Mouse (Mus musculus) stomach, embryonic 15.5 days (tissue): ENCODE measurements at regions not wholly inside any gene's neighbourhood (a gene's known extent, or its start where the extent isn't known, plus 50 kb on each side); places are given as distances from the start of the nearest gene placed in this dataset.

Experiments used
- ATAC-seq: fragments of 200-750 bp; cut with Nextera tagmentation; 2 replicates; pipeline ENCODE4 v1.8.0; 2017; ENCODE audit warnings: low read depth, moderate number of reproducible peaks, moderate TSS enrichment; ENCODE audit not compliant: insufficient read depth, low FRiP score
- H3K27ac ChIP-seq: fragments of 300-500 bp; sonication (generic); 2 replicates; pipeline ENCODE4 v1.5.1; 2015; ENCODE audit warnings: mild to moderate bottlenecking, inconsistent platforms
- H3K27me3 ChIP-seq: fragments of 300-500 bp; sonication (generic); replicated peaks from 2 replicates; pipeline ENCODE4 v1.6.1; 2015; ENCODE audit warnings: inconsistent platforms
- H3K36me3 ChIP-seq: fragments of 300-500 bp; sonication (generic); 2 replicates; pipeline ENCODE4 v1.6.1; 2015; ENCODE audit warnings: inconsistent platforms
- H3K4me1 ChIP-seq: fragments of 300-500 bp; sonication (generic); 2 replicates; pipeline ENCODE4 v1.6.1; 2015; ENCODE audit warnings: inconsistent platforms
- H3K4me2 ChIP-seq: fragments of 300-500 bp; sonication (generic); 2 replicates; pipeline ENCODE4 v1.6.1; 2015; ENCODE audit warnings: mild to moderate bottlenecking, inconsistent platforms
- H3K4me3 ChIP-seq: fragments of 300-500 bp; sonication (generic); replicated peaks from 2 replicates; pipeline ENCODE4 v1.5.1; 2015; ENCODE audit warnings: inconsistent platforms
- H3K9ac ChIP-seq: fragments of 300-500 bp; sonication (generic); 2 replicates; pipeline ENCODE4 v1.6.1; 2015; ENCODE audit warnings: inconsistent platforms
- H3K9me3 ChIP-seq: fragments of 300-500 bp; sonication (generic); 2 replicates; pipeline ENCODE4 v1.6.1; 2016; ENCODE audit warnings: inconsistent platforms
- WGBS: fragments of 180-500 bp; shearing (Covaris S2); methylation state at CpG from one replicate; pipeline ENCODE4 v1.1.7; 2015; 5-methylcytosine and 5-hydroxymethylcytosine counted together

DNA sequence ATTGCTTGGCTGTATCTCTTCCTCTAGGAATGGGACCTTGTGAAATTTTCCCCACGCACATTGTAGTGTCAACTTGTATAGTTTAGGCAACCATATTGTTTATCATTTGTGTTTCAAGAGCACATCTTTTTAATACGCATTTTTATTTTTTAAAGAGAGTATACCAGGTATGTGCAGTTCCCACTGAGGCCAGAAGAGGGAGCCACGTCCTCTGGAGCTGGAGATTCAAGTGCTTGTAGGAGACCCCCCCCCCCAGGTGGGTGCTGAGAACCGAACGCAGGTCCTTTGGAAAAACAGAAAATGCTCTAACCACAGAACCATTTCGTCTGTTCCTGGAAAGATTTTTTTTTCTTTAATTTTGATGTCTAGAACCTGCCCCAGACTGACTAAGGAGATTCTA, 161.5 kb downstream of the Dad1 start:
- no peak overlapping the region for H3K4me2 ChIP-seq
- no peak overlapping the region for H3K4me3 ChIP-seq
- no peak overlapping the region for H3K27ac ChIP-seq
- 83% methylated on average over 6 of the region's 6 CpGs for WGBS
- H3K9ac ChIP-seq = no peak overlapping the region
- 0 out of 2 replicates have a peak, but pooled peaks cover 3% of the 10 kb centered on the region for H3K4me1 ChIP-seq
- ATAC-seq = no peak
- H3K36me3 ChIP-seq = no peaks in the 10 kb centered on the region
- no peaks in the 10 kb centered on the region for H3K9me3 ChIP-seq
- H3K27me3 ChIP-seq = no peaks in the 10 kb centered on the region

DNA sequence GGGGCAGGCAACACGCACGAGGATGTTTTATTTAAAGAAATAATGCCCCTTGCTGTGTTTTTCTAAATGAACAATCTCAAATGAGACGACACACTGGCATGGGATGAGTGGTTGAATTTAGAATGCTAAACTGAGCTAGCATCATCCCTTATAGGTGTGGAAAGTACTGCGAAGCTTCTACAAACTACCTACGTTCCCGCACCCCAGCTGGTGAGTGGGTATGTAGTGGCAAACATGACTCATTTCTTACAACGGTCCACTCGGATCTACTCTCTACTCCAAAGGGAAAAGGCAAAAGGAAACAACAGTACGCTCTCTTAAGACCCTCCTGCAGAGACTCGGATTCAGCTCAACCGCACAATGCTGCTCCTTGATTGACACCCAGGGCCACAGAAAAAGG, 167.2 kb downstream of the Dad1 start:
- no peak for ATAC-seq
- Histone ChIP-seq H3K4me3 (no peak overlapping the region), H3K9ac (no peak overlapping the region), H3K4me2 (no peak overlapping the region), H3K27me3 (no peaks in the 10 kb centered on the region), H3K4me1 (peaks cover 5% of the 10 kb centered on the region; the same call in 1 of the 2 replicates), H3K9me3 (no peaks in the 10 kb centered on the region), H3K36me3 (no peaks in the 10 kb centered on the region), H3K27ac (no peak overlapping the region)
- WGBS = 77% methylated on average over 11 of the region's 11 CpGs

DNA sequence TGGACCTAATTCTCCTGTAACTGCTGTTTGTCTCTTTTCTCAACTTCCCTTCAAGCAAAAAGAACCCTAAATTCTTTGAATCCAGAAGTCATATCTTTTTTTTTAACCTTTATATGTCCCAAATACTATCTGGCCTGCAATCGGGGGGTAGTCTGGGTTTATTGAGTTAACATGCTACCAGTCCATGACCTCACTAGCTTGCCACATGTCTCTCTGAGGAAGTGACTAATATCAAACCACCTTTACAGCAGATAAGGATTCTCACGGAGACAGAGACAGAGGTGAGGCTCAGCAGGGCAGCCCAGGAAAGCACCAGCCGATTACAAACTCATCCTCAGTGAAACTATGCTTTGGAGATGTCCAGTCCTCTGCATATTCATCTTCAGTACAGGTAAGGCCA, 179.2 kb downstream of the Dad1 start:
- WGBS = 66% methylated on average over 3 of the region's 3 CpGs
- Histone ChIP-seq H3K27me3 (no peaks in the 10 kb centered on the region), H3K36me3 (no peaks in the 10 kb centered on the region), H3K4me2 (no peak overlapping the region), H3K9me3 (no peaks in the 10 kb centered on the region), H3K27ac (no peak overlapping the region), H3K9ac (no peak overlapping the region), H3K4me1 (no peaks in the 10 kb centered on the region), H3K4me3 (no peak overlapping the region)
- no peak for ATAC-seq

DNA sequence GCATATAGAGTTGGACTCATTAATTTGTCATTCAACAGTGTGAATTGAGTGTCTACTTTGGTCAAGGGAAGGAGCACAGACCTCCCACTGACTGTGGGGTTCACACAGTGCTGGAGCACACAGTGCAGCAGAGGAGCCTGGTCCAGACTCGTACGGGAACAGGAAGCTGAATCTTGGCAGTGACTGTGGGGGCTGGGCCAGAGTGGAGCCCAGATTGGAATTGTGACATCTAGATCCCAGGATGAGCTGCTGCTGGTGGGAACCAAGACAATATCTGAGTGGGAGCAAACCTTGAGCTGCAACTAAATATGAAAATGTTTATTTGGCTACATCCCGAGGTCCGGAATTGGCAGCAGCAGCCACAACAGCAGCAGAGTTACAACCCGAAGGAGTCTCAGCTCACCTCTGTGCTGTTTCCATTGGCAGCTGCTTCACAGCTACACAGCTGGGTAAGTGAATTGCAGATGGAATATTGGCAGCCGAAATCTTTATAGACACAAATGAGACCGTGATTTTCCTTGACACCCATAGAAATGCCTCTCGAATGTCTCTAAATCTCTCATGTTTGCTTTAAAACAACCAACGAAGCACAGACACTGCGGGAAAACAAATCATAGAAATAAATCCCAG, 181.5 kb downstream of the Dad1 start:
- ATAC-seq = no peak
- H3K9me3 ChIP-seq = no peaks in the 10 kb centered on the region
- no peak overlapping the region for H3K9ac ChIP-seq
- 41% methylated on average over 10 of the region's 10 CpGs for WGBS
- H3K27me3 ChIP-seq = no peaks in the 10 kb centered on the region
- H3K4me1 ChIP-seq = no peaks in the 10 kb centered on the region
- H3K36me3 ChIP-seq = no peaks in the 10 kb centered on the region
- H3K27ac ChIP-seq = no peak overlapping the region
- H3K4me2 ChIP-seq = peak overlapping the region; percentile 10; the same call in 1 of the 2 replicates
- no peak overlapping the region for H3K4me3 ChIP-seq

DNA sequence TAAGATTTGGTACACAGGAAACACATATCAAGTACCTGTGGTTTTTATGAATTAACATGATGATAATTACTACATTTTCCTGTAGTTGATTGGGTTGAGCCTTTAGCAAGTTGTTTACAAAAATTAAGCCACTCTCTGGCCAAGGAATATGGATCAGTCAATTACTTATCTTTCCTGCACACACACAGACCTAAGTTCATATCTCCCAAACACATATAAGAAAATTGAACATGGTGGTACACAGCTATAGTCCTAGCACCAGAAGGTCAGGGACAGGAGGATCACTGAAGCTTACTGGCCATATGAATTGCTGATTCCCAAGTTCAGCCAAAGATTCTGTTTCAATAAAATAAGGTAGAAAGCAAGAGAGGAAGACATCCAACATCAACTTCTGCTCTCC, 183.7 kb downstream of the Dad1 start:
- Histone ChIP-seq H3K4me2 (no peak overlapping the region), H3K27ac (no peak overlapping the region), H3K9ac (no peak overlapping the region), H3K36me3 (no peaks in the 10 kb centered on the region), H3K27me3 (no peaks in the 10 kb centered on the region), H3K4me1 (no peaks in the 10 kb centered on the region), H3K4me3 (no peak overlapping the region), H3K9me3 (no peaks in the 10 kb centered on the region)
- ATAC-seq = no peak

DNA sequence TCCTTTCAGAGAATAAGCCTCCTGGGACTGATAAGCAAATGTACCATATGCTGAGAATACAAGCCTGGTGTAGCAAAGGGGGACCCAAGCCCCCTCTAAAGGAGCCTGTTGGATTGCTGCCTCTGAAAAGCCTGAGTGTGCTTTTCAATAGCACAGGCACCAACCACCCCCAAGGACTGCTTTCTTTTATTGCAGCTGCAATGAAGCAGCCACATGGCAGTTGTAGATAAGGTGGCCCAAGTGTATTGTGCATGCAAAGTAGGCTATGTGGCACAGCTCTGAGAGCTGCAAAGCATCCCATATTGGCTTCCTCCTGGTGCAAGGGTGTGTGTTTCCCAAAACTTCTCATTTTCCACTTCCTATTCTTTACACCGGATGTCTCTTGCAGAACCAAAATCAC, 185.2 kb downstream of the Dad1 start:
- 84% methylated on average over 1 of the region's 1 CpGs for WGBS
- Histone ChIP-seq H3K4me1 (0 out of 2 replicates have a peak, but pooled peaks cover 5% of the 10 kb centered on the region), H3K4me2 (no peak overlapping the region), H3K4me3 (no peak overlapping the region), H3K27ac (no peak overlapping the region), H3K27me3 (no peaks in the 10 kb centered on the region), H3K36me3 (no peaks in the 10 kb centered on the region), H3K9ac (no peak overlapping the region), H3K9me3 (no peaks in the 10 kb centered on the region)
- ATAC-seq = no peak; the same call in 1 of the 2 replicates

DNA sequence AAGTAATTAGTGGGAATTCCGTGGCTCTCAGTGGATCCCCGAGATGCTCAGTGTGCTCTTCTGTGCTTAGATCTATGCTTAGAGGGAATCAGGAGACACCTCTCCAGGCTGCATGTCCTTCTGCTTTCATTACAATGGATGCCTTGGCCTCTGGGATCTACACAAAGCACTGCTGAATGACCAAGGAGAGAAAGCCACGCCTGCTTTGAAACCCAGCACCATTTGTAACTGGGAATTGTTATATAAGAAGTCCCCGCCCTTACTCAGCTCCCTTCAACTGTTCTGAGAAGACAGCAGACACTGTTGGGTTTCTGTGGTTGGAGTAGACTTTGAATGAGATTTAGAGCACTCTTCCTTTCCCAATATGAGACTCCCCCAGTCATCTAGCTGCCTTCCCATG, 188.4 kb downstream of the Dad1 start:
- no peak overlapping the region for H3K27ac ChIP-seq

DNA sequence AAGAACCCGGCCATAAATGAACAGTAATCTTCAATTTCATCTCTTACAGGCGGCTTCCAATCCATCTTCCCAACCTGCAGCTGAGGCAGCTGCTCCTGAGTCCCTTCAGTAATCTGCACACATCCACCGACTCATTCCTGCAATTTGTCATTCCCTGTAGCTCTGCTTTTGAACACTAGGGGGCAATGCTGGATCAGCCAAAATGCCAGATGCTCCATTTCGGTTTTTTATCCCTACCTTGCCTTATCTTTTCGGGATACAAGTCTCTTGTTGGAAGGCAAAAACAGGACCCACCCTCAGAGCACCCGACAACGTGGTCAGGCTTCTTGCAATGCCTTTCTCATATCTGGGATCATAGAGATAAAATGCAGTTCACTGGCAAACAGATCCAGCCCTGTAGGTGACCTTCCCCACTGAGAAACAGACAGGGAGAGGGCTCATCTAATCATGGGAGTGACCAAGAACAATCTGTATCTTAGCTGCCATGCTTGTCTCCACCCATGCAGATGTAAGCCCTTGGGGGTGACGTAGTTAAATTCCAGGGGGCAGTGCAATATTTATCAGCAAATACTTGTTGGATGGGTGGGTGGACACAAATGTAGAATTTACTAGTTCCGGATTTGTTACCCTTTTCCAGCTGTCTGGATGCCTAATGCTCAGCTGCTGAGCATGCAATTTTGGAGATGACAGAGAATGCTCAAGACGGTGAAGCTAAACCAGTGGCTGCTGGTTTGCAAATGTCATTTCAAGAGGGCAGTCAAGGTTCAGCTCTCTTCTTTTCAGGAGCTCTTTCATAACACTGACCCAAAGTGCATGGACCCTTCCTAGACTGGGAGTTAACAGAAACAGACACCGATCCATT, 189.1 kb downstream of the Dad1 start:
- H3K27me3 ChIP-seq = no peaks in the 10 kb centered on the region
- no peak overlapping the region for H3K4me3 ChIP-seq
- peak overlapping the region; percentile 32; the same call in 1 of the 2 replicates for H3K4me2 ChIP-seq
- H3K27ac ChIP-seq = no peak overlapping the region
- ATAC-seq = peak; percentile 50; the same call in 1 of the 2 replicates
- H3K9ac ChIP-seq = no peak overlapping the region
- H3K36me3 ChIP-seq = no peaks in the 10 kb centered on the region
- 13% methylated on average over 11 of the region's 11 CpGs for WGBS
- no peaks in the 10 kb centered on the region for H3K9me3 ChIP-seq
- 0 out of 2 replicates have a peak, but pooled peaks cover 5% of the 10 kb centered on the region for H3K4me1 ChIP-seq

More for the DNA sequence above, 188.4 kb downstream of the Dad1 start:
- ATAC-seq = no peak
- no peaks in the 10 kb centered on the region for H3K9me3 ChIP-seq
- H3K4me2 ChIP-seq = no peak overlapping the region
- no peak overlapping the region for H3K9ac ChIP-seq
- H3K36me3 ChIP-seq = no peaks in the 10 kb centered on the region
- no peak overlapping the region for H3K4me3 ChIP-seq
- 62% methylated on average over 4 of the region's 4 CpGs for WGBS
- no peaks in the 10 kb centered on the region for H3K27me3 ChIP-seq
- 0 out of 2 replicates have a peak, but pooled peaks cover 5% of the 10 kb centered on the region for H3K4me1 ChIP-seq

DNA sequence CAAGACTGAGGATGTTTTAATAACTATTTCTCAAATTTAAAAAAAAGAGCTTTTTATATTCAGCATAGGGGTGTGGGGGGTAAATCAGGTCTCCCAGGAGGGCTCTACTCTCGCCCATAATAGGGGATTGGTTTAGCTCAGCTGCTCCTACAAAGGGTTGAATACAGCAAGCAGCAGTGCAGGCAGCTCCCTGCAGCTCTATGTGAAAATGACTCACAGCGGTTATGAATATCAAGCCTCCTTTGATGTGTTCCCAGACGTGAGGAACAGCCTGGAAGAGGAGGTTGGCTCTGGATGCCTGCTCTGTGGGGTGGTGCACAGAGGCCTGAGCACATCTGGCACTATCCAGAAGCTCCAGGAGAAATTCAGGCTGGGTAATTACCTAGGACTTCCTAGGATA, 192.3 kb downstream of the Dad1 start:
- no peak overlapping the region for H3K4me3 ChIP-seq
- no peaks in the 10 kb centered on the region for H3K9me3 ChIP-seq
- WGBS = 40% methylated on average over 3 of the region's 3 CpGs
- no peak overlapping the region for H3K9ac ChIP-seq
- no peaks in the 10 kb centered on the region for H3K36me3 ChIP-seq
- H3K27ac ChIP-seq = no peak overlapping the region
- no peak overlapping the region for H3K4me2 ChIP-seq
- ATAC-seq = no peak
- no peaks in the 10 kb centered on the region for H3K27me3 ChIP-seq
- H3K4me1 ChIP-seq = 0 out of 2 replicates have a peak, but pooled peaks cover 5% of the 10 kb centered on the region

DNA sequence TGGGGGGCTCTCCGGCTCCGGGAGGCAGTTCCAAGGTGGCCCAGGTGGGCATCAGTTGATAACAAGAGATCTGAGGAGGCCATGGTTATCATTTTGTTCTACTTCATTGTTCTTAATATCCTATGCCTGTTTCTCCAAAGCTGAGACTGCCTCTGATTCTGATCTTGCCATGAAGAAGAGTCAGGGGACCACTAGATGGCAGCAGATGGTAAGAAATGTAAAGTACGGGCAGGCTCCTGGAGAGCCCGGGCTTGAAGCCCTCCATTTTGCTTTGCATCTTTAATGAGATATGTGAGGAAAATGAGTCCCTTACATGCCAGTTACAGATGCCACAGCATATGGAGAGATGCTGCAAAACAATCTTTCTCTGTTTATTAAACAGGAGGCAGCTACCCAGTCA, 194.1 kb downstream of the Dad1 start:
- no peak overlapping the region for H3K9ac ChIP-seq
- no peak overlapping the region for H3K4me2 ChIP-seq
- 0 out of 2 replicates have a peak, but pooled peaks cover 2% of the 10 kb centered on the region for H3K4me1 ChIP-seq
- H3K9me3 ChIP-seq = no peaks in the 10 kb centered on the region
- no peak overlapping the region for H3K27ac ChIP-seq
- H3K4me3 ChIP-seq = no peak overlapping the region
- no peaks in the 10 kb centered on the region for H3K27me3 ChIP-seq
- 14% methylated on average over 4 of the region's 4 CpGs for WGBS
- ATAC-seq = no peak
- H3K36me3 ChIP-seq = no peaks in the 10 kb centered on the region

DNA sequence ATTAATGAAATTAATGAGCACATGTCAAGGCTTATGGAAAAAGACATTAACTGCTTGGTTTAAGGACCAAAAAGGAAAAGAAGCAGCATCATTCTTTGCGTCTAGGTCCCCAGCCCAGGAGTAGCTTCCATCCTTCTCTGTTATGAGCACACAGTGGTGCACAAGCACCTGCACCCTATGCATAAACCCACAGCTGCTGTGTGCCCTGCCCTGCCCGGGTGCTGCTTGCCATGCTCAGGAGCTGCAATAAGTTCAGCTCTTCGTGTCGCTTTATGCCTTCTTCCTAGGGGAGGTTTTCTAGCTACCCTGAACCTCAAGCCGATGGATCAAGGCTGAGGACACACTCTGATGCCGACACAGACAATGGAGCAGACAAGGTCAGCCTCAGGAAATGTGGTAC, 194.8 kb downstream of the Dad1 start:
- 78% methylated on average over 6 of the region's 6 CpGs for WGBS

DNA sequence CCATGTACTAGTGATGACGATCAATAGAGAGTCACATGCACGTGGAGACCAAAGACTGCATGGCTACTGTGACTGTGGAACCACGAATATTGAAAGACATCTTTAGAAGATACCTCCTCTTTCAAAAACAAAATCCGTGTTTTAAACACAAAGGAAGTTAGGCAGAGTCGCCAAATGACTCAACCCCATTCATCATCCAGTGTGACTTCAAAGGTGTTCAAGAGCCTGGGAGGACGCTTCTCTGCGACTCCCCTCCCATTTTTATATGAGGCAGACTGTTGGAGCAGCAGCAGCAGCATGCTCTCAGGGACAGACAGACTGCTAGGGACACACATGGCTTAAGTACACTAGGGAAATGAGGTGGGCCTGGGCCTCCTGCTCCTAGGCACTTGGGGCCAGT, 197.2 kb downstream of the Dad1 start:
- WGBS = 44% methylated on average over 7 of the region's 7 CpGs
- Histone ChIP-seq H3K4me2 (no peak overlapping the region), H3K27ac (no peak overlapping the region), H3K9me3 (no peaks in the 10 kb centered on the region), H3K4me1 (no peaks in the 10 kb centered on the region), H3K36me3 (no peaks in the 10 kb centered on the region), H3K9ac (no peak overlapping the region), H3K4me3 (no peak overlapping the region), H3K27me3 (no peaks in the 10 kb centered on the region)
- no peak for ATAC-seq

More for the DNA sequence above, 194.8 kb downstream of the Dad1 start:
- Histone ChIP-seq H3K36me3 (no peaks in the 10 kb centered on the region), H3K9ac (no peak overlapping the region), H3K4me3 (no peak overlapping the region), H3K27me3 (no peaks in the 10 kb centered on the region), H3K4me2 (no peak overlapping the region), H3K27ac (no peak overlapping the region), H3K9me3 (no peaks in the 10 kb centered on the region), H3K4me1 (no peaks in the 10 kb centered on the region)
- ATAC-seq = no peak
